Mouse (Mus musculus): ENCODE data around the gene Olfr1232. TPM values are rescaled to one million over a fixed set of nuclear protein-coding genes. Genes with fewer than 3 reads are reported as not detected.

Gene Olfr1232
- not detected in 2 replicates for polyA plus RNA-seq (2014; fragmentation: Nextera tagmentation; extraction: Ambion mirVana)

- Histone ChIP-seq H3K4me2 (ENCODE audit: low read depth, severe bottlenecking) (no peak within 1 kb of the TSS), H3K9ac (ENCODE audit: low read length) (no peak within 1 kb of the TSS), H3K27ac (replicated peaks; ENCODE audit: low read depth, low read length) (no peak within 1 kb of the TSS), H3K4me3 (ENCODE audit: low read depth, low read length) (no peak within 1 kb of the TSS), H3K27me3 (ENCODE audit: control insufficient read depth, insufficient read depth, low read length) (no peaks in the 10 kb centered on the region), H3K4me1 (ENCODE audit: control insufficient read depth, insufficient read depth, low read length) (no peaks in the 10 kb centered on the region), H3K9me3 (ENCODE audit: control insufficient read depth, low read length) (no peaks in the 10 kb centered on the region), H3K36me3 (ENCODE audit: control insufficient read depth, insufficient read depth, low read length) (no peaks in the 10 kb centered on the region)
- DNase-seq (ENCODE audit: low spot score) (no peak), ATAC-seq (ENCODE audit: insufficient number of reproducible peaks, low FRiP score, low TSS enrichment, low read depth) (no peak)
Measured at GRCm38 (mm10) chr2:89329575-89329974, at the start of gene Olfr1232. Gene Olfr1232, minus strand, starts transcription at chr2:89329675.

GRCm38 (mm10) chr2:89364765-89365164 lies 35.3 kb upstream of the Olfr1232 start, which contains the start of gene Olfr1234:
Gene Olfr1234, minus strand, starts transcription at chr2:89364865.
- no peak within 1 kb of the TSS for H3K4me2 ChIP-seq (ENCODE audit: low read depth, severe bottlenecking)
- 89% methylated on average over 4 of the region's 4 CpGs for WGBS

GRCm38 (mm10) chr2:89342298-89342697 lies 12.8 kb upstream of the Olfr1232 start, which contains the start of gene Olfr1233:
Gene Olfr1233, minus strand, starts transcription at chr2:89342398.
- DNase-seq (ENCODE audit: low spot score): no peak
- ATAC-seq (ENCODE audit: insufficient number of reproducible peaks, low FRiP score, low TSS enrichment, low read depth): no peak
- Histone ChIP-seq H3K36me3 (ENCODE audit: control insufficient read depth, insufficient read depth, low read length) (no peaks in the 10 kb centered on the region), H3K9me3 (ENCODE audit: control insufficient read depth, low read length) (no peaks in the 10 kb centered on the region), H3K9ac (ENCODE audit: low read length) (no peak within 1 kb of the TSS), H3K4me3 (ENCODE audit: low read depth, low read length) (no peak within 1 kb of the TSS), H3K27me3 (ENCODE audit: control insufficient read depth, insufficient read depth, low read length) (no peaks in the 10 kb centered on the region), H3K27ac (replicated peaks; ENCODE audit: low read depth, low read length) (no peak within 1 kb of the TSS), H3K4me2 (ENCODE audit: low read depth, severe bottlenecking) (no peak within 1 kb of the TSS), H3K4me1 (ENCODE audit: control insufficient read depth, insufficient read depth, low read length) (no peaks in the 10 kb centered on the region)

More at GRCm38 (mm10) chr2:89364765-89365164, 35.3 kb upstream of the Olfr1232 start, which contains the start of gene Olfr1234:
- no peaks in the 10 kb centered on the region for H3K27me3 ChIP-seq (ENCODE audit: control insufficient read depth, insufficient read depth, low read length)
- H3K9ac ChIP-seq (ENCODE audit: low read length): no peak within 1 kb of the TSS
- no peaks in the 10 kb centered on the region for H3K4me1 ChIP-seq (ENCODE audit: control insufficient read depth, insufficient read depth, low read length)
- H3K9me3 ChIP-seq (ENCODE audit: control insufficient read depth, low read length): no peaks in the 10 kb centered on the region; the same call in 1 of the 2 replicates
- H3K36me3 ChIP-seq (ENCODE audit: control insufficient read depth, insufficient read depth, low read length): no peaks in the 10 kb centered on the region
- DNase-seq (ENCODE audit: low spot score): no peak
- H3K4me3 ChIP-seq (ENCODE audit: low read depth, low read length): no peak within 1 kb of the TSS
- no peak within 1 kb of the TSS for H3K27ac ChIP-seq (replicated peaks; ENCODE audit: low read depth, low read length)
- ATAC-seq (ENCODE audit: insufficient number of reproducible peaks, low FRiP score, low TSS enrichment, low read depth): no peak

- no peak for ATAC-seq (ENCODE audit: insufficient number of reproducible peaks, low FRiP score, low TSS enrichment, low read depth)
- Histone ChIP-seq H3K9me3 (ENCODE audit: control insufficient read depth, low read length) (no peaks in the 10 kb centered on the region), H3K9ac (ENCODE audit: low read length) (no peak within 1 kb of the TSS), H3K27me3 (ENCODE audit: control insufficient read depth, insufficient read depth, low read length) (no peaks in the 10 kb centered on the region), H3K36me3 (ENCODE audit: control insufficient read depth, insufficient read depth, low read length) (no peaks in the 10 kb centered on the region), H3K27ac (replicated peaks; ENCODE audit: low read depth, low read length) (no peak within 1 kb of the TSS), H3K4me2 (ENCODE audit: low read depth, severe bottlenecking) (no peak within 1 kb of the TSS), H3K4me1 (ENCODE audit: control insufficient read depth, insufficient read depth, low read length) (no peaks in the 10 kb centered on the region), H3K4me3 (ENCODE audit: low read depth, low read length) (no peak within 1 kb of the TSS)
- WGBS: 76% methylated on average over 2 of the region's 2 CpGs
- DNase-seq (ENCODE audit: low spot score): no peak
Measured at GRCm38 (mm10) chr2:89306974-89307373, 22.5 kb downstream of the Olfr1232 start, which contains the start of gene Olfr1231. Gene Olfr1231, minus strand, starts transcription at chr2:89307074.

- H3K36me3 ChIP-seq (ENCODE audit: control insufficient read depth, insufficient read depth, low read length): no peaks in the 10 kb centered on the region
- DNase-seq (ENCODE audit: low spot score) (no peak), ATAC-seq (ENCODE audit: insufficient number of reproducible peaks, low FRiP score, low TSS enrichment, low read depth) (no peak)
- H3K9me3 ChIP-seq (ENCODE audit: control insufficient read depth, low read length): no peaks in the 10 kb centered on the region
- H3K9ac ChIP-seq (ENCODE audit: low read length): no peak within 1 kb of the TSS
- H3K27ac ChIP-seq (replicated peaks; ENCODE audit: low read depth, low read length): no peak within 1 kb of the TSS
- 96% methylated on average over 1 of the region's 1 CpGs for WGBS
- no peaks in the 10 kb centered on the region for H3K27me3 ChIP-seq (ENCODE audit: control insufficient read depth, insufficient read depth, low read length)
- no peak within 1 kb of the TSS for H3K4me3 ChIP-seq (ENCODE audit: low read depth, low read length)
- H3K4me2 ChIP-seq (ENCODE audit: low read depth, severe bottlenecking): no peak within 1 kb of the TSS
- H3K4me1 ChIP-seq (ENCODE audit: control insufficient read depth, insufficient read depth, low read length): no peaks in the 10 kb centered on the region
Measured at GRCm38 (mm10) chr2:89297168-89297567, 32.3 kb downstream of the Olfr1232 start, which contains the start of gene Olfr1230. Gene Olfr1230, minus strand, starts transcription at chr2:89297268.

GRCm38 (mm10) chr2:89287914-89288313 lies 41.6 kb downstream of the Olfr1232 start, which contains the start of gene Olfr1229:
Gene Olfr1229, minus strand, starts transcription at chr2:89288014.
- H3K9ac ChIP-seq (ENCODE audit: low read length): no peak within 1 kb of the TSS
- no peaks in the 10 kb centered on the region for H3K9me3 ChIP-seq (ENCODE audit: control insufficient read depth, low read length)
- no peaks in the 10 kb centered on the region for H3K27me3 ChIP-seq (ENCODE audit: control insufficient read depth, insufficient read depth, low read length)
- no peaks in the 10 kb centered on the region for H3K36me3 ChIP-seq (ENCODE audit: control insufficient read depth, insufficient read depth, low read length)
- H3K4me1 ChIP-seq (ENCODE audit: control insufficient read depth, insufficient read depth, low read length): no peaks in the 10 kb centered on the region
- no peak within 1 kb of the TSS for H3K27ac ChIP-seq (replicated peaks; ENCODE audit: low read depth, low read length)
- DNase-seq (ENCODE audit: low spot score) (no peak), ATAC-seq (ENCODE audit: insufficient number of reproducible peaks, low FRiP score, low TSS enrichment, low read depth) (no peak)
- H3K4me2 ChIP-seq (ENCODE audit: low read depth, severe bottlenecking): no peak within 1 kb of the TSS
- no peak within 1 kb of the TSS for H3K4me3 ChIP-seq (ENCODE audit: low read depth, low read length)
- WGBS: 88% methylated on average over 2 of the region's 2 CpGs

Other genes with a start within 250 kb of the Olfr1232 start
- gene Olfr1219, start 246.2 kb downstream of the Olfr1232 start, polyA plus RNA-seq (2014; fragmentation: Nextera tagmentation; extraction: Ambion mirVana): not detected in 2 replicates
- gene Olfr1220, start 222.8 kb downstream of the Olfr1232 start, polyA plus RNA-seq (2014; fragmentation: Nextera tagmentation; extraction: Ambion mirVana): not detected in 2 replicates
- not detected in 2 replicates for gene Olfr1221, start 212.4 kb downstream of the Olfr1232 start, polyA plus RNA-seq (2014; fragmentation: Nextera tagmentation; extraction: Ambion mirVana)
- gene Olfr1222, start 196.6 kb downstream of the Olfr1232 start, polyA plus RNA-seq (2014; fragmentation: Nextera tagmentation; extraction: Ambion mirVana): not detected in 2 replicates
- gene Olfr1223, start 178.1 kb downstream of the Olfr1232 start, polyA plus RNA-seq (2014; fragmentation: Nextera tagmentation; extraction: Ambion mirVana): not detected in 2 replicates
- not detected in 2 replicates for gene Olfr1224-ps1, start 165.6 kb downstream of the Olfr1232 start, polyA plus RNA-seq (2014; fragmentation: Nextera tagmentation; extraction: Ambion mirVana)
- not detected in 2 replicates for gene Olfr1225, start 155.0 kb downstream of the Olfr1232 start, polyA plus RNA-seq (2014; fragmentation: Nextera tagmentation; extraction: Ambion mirVana)
- not detected in 2 replicates for gene Olfr1226, start 129.6 kb downstream of the Olfr1232 start, polyA plus RNA-seq (2014; fragmentation: Nextera tagmentation; extraction: Ambion mirVana)
- not detected in 2 replicates for gene Olfr1228, start 75.6 kb downstream of the Olfr1232 start, polyA plus RNA-seq (2014; fragmentation: Nextera tagmentation; extraction: Ambion mirVana)
- gene Olfr1229, start 41.7 kb downstream of the Olfr1232 start, polyA plus RNA-seq (2014; fragmentation: Nextera tagmentation; extraction: Ambion mirVana): not detected in 2 replicates
- not detected in 2 replicates for gene Olfr1230, start 32.4 kb downstream of the Olfr1232 start, polyA plus RNA-seq (2014; fragmentation: Nextera tagmentation; extraction: Ambion mirVana)
- not detected in 2 replicates for gene Olfr1231, start 22.6 kb downstream of the Olfr1232 start, polyA plus RNA-seq (2014; fragmentation: Nextera tagmentation; extraction: Ambion mirVana)
- not detected in 2 replicates for gene Olfr1233, start 12.7 kb upstream of the Olfr1232 start, polyA plus RNA-seq (2014; fragmentation: Nextera tagmentation; extraction: Ambion mirVana)
- not detected in 2 replicates for gene Olfr1234, start 35.2 kb upstream of the Olfr1232 start, polyA plus RNA-seq (2014; fragmentation: Nextera tagmentation; extraction: Ambion mirVana)
- gene Olfr1238, start 80.0 kb upstream of the Olfr1232 start, polyA plus RNA-seq (2014; fragmentation: Nextera tagmentation; extraction: Ambion mirVana): not detected in 2 replicates
- not detected in 2 replicates for gene Olfr1239, start 90.7 kb upstream of the Olfr1232 start, polyA plus RNA-seq (2014; fragmentation: Nextera tagmentation; extraction: Ambion mirVana)
- not detected in 2 replicates for gene Olfr1240, start 113.3 kb upstream of the Olfr1232 start, polyA plus RNA-seq (2014; fragmentation: Nextera tagmentation; extraction: Ambion mirVana)
- gene Olfr1241, start 157.5 kb upstream of the Olfr1232 start, polyA plus RNA-seq (2014; fragmentation: Nextera tagmentation; extraction: Ambion mirVana): not detected in 2 replicates
- not detected in 2 replicates for gene Olfr1242, start 168.7 kb upstream of the Olfr1232 start, polyA plus RNA-seq (2014; fragmentation: Nextera tagmentation; extraction: Ambion mirVana)
- not detected in 2 replicates for gene Olfr1243, start 201.8 kb upstream of the Olfr1232 start, polyA plus RNA-seq (2014; fragmentation: Nextera tagmentation; extraction: Ambion mirVana)
- not detected in 2 replicates for gene Olfr1245, start 248.8 kb upstream of the Olfr1232 start, polyA plus RNA-seq (2014; fragmentation: Nextera tagmentation; extraction: Ambion mirVana)

Measured in limb, embryonic 11.5 days (tissue).